Mouse (Mus musculus): ENCODE measurements around the gene Bsg.
"Not testable (repeated sequence)": the region's sequence is repeated elsewhere in the genome, so short reads cannot be mapped to it uniquely, and the experiment has no call there.

DNA sequence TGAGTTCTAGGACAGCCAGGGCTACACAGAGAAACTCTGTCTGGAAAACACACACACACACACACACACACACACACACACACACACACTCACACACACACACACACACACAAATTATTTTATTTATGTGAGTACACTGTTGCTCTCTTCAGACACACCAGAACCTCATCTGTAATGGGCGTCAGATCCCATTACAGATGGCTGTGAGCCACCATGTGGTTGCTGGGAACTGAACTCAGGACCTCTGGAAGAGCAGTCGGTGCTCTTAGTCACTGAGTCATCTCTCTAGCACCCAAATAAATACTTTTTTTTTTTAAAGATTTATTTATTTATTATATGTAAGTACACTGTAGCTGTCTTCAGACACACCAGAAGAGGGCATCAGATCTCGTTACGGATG lies 1.3 kb upstream of the Bsg start:
- TF ChIP-seq POLR2A (IDR thresholded peaks at IDR 0.05; ENCODE audit: insufficient read length, low read depth); MAX (IDR thresholded peaks at IDR 0.05; ENCODE audit: low read depth); CEBPB (IDR thresholded peaks at IDR 0.05; ENCODE audit: insufficient read depth, poor library complexity, severe bottlenecking): not testable (repeated sequence)
